Mouse (Mus musculus): ENCODE results near the gene Mfsd14b. TPM values are rescaled to one million over a fixed set of nuclear protein-coding genes. Genes with fewer than 3 reads are reported as not detected.

Mfsd14b gene
- polyA plus RNA-seq, 1 experiment from 2014 or later, result 64.8 TPM

- H3K4me2 ChIP-seq, result no peak overlapping the region
- no peaks in the 10 kb centered on the region for H3K4me1 ChIP-seq
- no peak overlapping the region for H3K27ac ChIP-seq
- 80% methylated on average over 2 of the region's 2 CpGs for WGBS
- no peak for ATAC-seq (ENCODE audit: borderline replicate concordance, extremely low read depth, low FRiP score, low TSS enrichment)
- peaks cover 28% of the 10 kb centered on the region for H3K36me3 ChIP-seq
- H3K9ac ChIP-seq, result no peak overlapping the region
- no peak overlapping the region for H3K4me3 ChIP-seq
- no peaks in the 10 kb centered on the region for H3K9me3 ChIP-seq
- no peaks in the 10 kb centered on the region for H3K27me3 ChIP-seq
These were observed 42.8 kb downstream of the Mfsd14b start for GRCm38 (mm10) chr13:65069969-65070368.

GRCm38 (mm10) chr13:65052660-65053059, 60.1 kb downstream of the Mfsd14b start, which contains the start of gene Prss47:
Prss47 (minus strand) TSS chr13:65052760.
- H3K4me2 ChIP-seq, result no peak within 1 kb of the TSS
- H3K4me1 ChIP-seq, result no peaks in the 10 kb centered on the region
- H3K36me3 ChIP-seq, result no peaks in the 10 kb centered on the region
- H3K27me3 ChIP-seq, result no peaks in the 10 kb centered on the region
- H3K27ac ChIP-seq, result no peak within 1 kb of the TSS
- no peaks in the 10 kb centered on the region for H3K9me3 ChIP-seq
- no peak within 1 kb of the TSS for H3K4me3 ChIP-seq
- H3K9ac ChIP-seq, result no peak within 1 kb of the TSS
- no peak for ATAC-seq (ENCODE audit: borderline replicate concordance, extremely low read depth, low FRiP score, low TSS enrichment)
- WGBS, result 82% methylated on average over 9 of the region's 9 CpGs

- no peak for ATAC-seq (ENCODE audit: borderline replicate concordance, extremely low read depth, low FRiP score, low TSS enrichment)
- no peak overlapping the region for H3K9ac ChIP-seq
- WGBS, result 61% methylated on average over 4 of the region's 4 CpGs
- H3K4me2 ChIP-seq, result no peak overlapping the region
- no peaks in the 10 kb centered on the region for H3K4me1 ChIP-seq
- no peaks in the 10 kb centered on the region for H3K27me3 ChIP-seq
- no peaks in the 10 kb centered on the region for H3K36me3 ChIP-seq
- H3K9me3 ChIP-seq, result no peaks in the 10 kb centered on the region
- no peak overlapping the region for H3K4me3 ChIP-seq
- H3K27ac ChIP-seq, result no peak overlapping the region
These were observed 77.7 kb downstream of the Mfsd14b start for GRCm38 (mm10) chr13:65035057-65035456.

GRCm38 (mm10) chr13:65032758-65033157, 80.0 kb downstream of the Mfsd14b start, which contains the start of gene Spata31d1c:
Spata31d1c (plus strand) TSS chr13:65033058.
- H3K4me3 ChIP-seq, result no peak within 1 kb of the TSS

More at GRCm38 (mm10) chr13:65032758-65033157, 80.0 kb downstream of the Mfsd14b start, which contains the start of gene Spata31d1c:
- no peak within 1 kb of the TSS for H3K27ac ChIP-seq
- H3K27me3 ChIP-seq, result no peaks in the 10 kb centered on the region
- H3K9me3 ChIP-seq, result no peaks in the 10 kb centered on the region
- no peak within 1 kb of the TSS for H3K9ac ChIP-seq
- H3K36me3 ChIP-seq, result no peaks in the 10 kb centered on the region
- no peaks in the 10 kb centered on the region for H3K4me1 ChIP-seq
- ATAC-seq (ENCODE audit: borderline replicate concordance, extremely low read depth, low FRiP score, low TSS enrichment), result no peak
- H3K4me2 ChIP-seq, result no peak within 1 kb of the TSS

Other genes with a start within 250 kb of the Mfsd14b start
- gene Cntnap3, start 209.0 kb downstream of the Mfsd14b start, polyA plus RNA-seq (2015; fragmentation: Nextera tagmentation; extraction: Ambion mirVana), result 0.03 TPM in 1 of 2 replicates, not detected in the other
- not detected in 2 replicates for gene Spata31, start 195.6 kb downstream of the Mfsd14b start, polyA plus RNA-seq (2015; fragmentation: Nextera tagmentation; extraction: Ambion mirVana)
- gene Spata31d1c, start 79.9 kb downstream of the Mfsd14b start, polyA plus RNA-seq (2015; fragmentation: Nextera tagmentation; extraction: Ambion mirVana), result not detected in 2 replicates
- gene Prss47, start 60.2 kb downstream of the Mfsd14b start, polyA plus RNA-seq (2015; fragmentation: Nextera tagmentation; extraction: Ambion mirVana), result not detected in 2 replicates
- not detected in 2 replicates for gene Olfr465-ps1, start 25.1 kb upstream of the Mfsd14b start, polyA plus RNA-seq (2015; fragmentation: Nextera tagmentation; extraction: Ambion mirVana)
- not detected in 2 replicates for gene Olfr466, start 37.3 kb upstream of the Mfsd14b start, polyA plus RNA-seq (2015; fragmentation: Nextera tagmentation; extraction: Ambion mirVana)
- gene Nlrp4f, start 93.0 kb upstream of the Mfsd14b start, polyA plus RNA-seq (2015; fragmentation: Nextera tagmentation; extraction: Ambion mirVana), result not detected in 2 replicates
- not detected in 2 replicates for gene Gm10775, start 146.6 kb upstream of the Mfsd14b start, polyA plus RNA-seq (2015; fragmentation: Nextera tagmentation; extraction: Ambion mirVana)
- gene Zfp369, start 165.8 kb upstream of the Mfsd14b start, polyA plus RNA-seq (2015; fragmentation: Nextera tagmentation; extraction: Ambion mirVana), result 10.1 and 10.4 TPM in 2 replicates